Mouse (Mus musculus): ENCODE measurements at regions not wholly inside any gene's neighbourhood (a gene's known extent, or its start where the extent isn't known, plus 50 kb on each side); places are given as distances from the start of the nearest gene placed in this dataset.

DNA sequence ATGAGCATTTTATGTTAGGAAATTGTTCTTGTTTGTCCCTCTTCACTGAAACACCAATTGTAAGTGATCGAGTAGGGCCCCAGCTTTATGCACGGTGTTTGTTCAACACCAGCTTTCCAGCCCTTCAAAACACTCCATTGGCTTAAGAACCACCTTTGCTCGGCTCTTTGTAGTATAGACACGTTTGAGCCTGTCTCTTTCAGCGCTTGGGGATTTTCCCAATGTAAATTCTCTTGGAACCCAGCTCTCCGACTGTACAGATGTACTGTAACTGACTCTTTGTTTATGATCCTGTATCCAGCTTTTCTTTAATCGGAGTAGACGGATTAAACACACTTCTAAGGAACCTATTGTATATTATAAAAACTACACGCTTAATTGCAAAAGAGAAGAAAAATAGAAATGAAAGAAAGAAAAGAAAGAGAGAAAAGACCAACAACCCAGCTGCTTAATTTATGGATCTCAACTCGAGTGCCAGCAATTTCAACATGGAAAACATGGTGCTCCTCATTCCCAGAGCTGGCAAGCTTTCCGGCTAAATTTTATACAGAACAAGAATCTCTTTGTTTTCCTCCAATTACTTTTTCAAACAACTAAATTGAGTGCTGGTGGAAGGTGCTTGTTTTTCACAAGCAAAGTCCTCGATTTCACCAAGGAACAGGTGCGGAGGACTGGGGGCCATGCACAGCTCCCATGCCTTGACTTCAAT lies 430.4 kb downstream of the Adgrl2 start:
- Histone ChIP-seq H3K27ac (replicated peaks; ENCODE audit: low read depth, low read length) (no peak overlapping the region), H3K36me3 (ENCODE audit: control insufficient read depth, insufficient read depth, low read length) (no peaks in the 10 kb centered on the region), H3K4me2 (ENCODE audit: low read length) (no peak overlapping the region), H3K4me3 (replicated peaks; ENCODE audit: low read depth, low read length) (no peak overlapping the region), H3K9me3 (ENCODE audit: control insufficient read depth, low read length) (no peaks in the 10 kb centered on the region), H3K4me1 (ENCODE audit: control insufficient read depth, insufficient read depth, low read length) (no peaks in the 10 kb centered on the region), H3K9ac (replicated peaks; ENCODE audit: low read length) (no peak overlapping the region), H3K27me3 (ENCODE audit: control insufficient read depth, insufficient read depth, low read length) (no peaks in the 10 kb centered on the region)
- ATAC-seq (ENCODE audit: low FRiP score, low TSS enrichment) (no peak), DNase-seq (peak; percentile 35)
- 71% methylated on average over 13 of the region's 13 CpGs for WGBS

DNA sequence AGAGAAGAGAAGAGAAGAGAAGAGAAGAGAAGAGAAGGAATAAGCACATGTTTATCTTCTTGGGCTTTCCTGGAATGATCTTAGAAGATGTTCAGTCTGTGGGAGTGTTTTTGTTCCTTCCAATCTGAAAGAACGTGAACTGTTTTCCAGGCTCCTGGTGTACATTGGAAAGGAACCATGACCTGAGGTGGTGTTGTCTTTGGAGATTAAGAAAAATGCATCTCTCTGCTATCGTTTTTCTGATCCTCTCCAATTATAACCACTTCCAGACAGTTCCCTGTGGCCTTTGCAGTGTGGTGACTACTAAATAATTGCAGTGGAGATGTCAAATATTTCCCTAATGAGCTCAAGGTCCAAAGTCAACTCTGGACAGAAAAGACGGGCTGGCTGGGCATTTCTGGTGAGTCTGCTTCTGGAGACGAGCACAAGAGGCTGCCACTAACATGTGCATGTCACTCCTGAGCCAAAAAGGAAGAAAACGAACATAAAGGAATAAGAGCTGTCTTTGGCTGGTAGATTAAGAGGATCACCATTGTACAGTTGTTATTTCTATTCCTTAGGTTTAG lies 431.7 kb downstream of the Adgrl2 start:
- 60% methylated on average over 5 of the region's 5 CpGs for WGBS
- H3K27ac ChIP-seq (replicated peaks; ENCODE audit: low read depth, low read length), result no peak overlapping the region
- DNase-seq, result no peak

DNA sequence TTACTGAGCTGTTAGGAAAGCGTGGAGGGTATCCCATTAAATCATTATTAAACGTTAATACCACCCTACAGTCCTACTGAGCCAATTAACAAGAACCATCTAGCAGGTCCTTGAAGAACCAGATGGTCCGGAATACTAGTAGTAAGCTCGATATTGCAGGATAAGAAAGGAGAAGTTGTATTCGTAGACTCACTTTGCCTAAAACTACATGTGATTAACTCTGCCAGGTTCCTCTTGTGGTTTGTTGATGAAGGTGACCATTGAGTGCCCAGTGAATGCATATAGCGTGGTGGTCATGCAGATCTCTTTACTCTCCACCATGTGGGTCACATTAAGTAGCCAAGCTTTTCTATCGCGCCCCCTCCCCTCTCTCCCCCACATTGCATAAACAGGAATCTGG lies 435.0 kb downstream of the Adgrl2 start:
- DNase-seq (no peak), ATAC-seq (ENCODE audit: low FRiP score, low TSS enrichment) (no peak)
- Histone ChIP-seq H3K4me1 (ENCODE audit: control insufficient read depth, insufficient read depth, low read length) (no peaks in the 10 kb centered on the region), H3K27me3 (ENCODE audit: control insufficient read depth, insufficient read depth, low read length) (no peaks in the 10 kb centered on the region), H3K27ac (replicated peaks; ENCODE audit: low read depth, low read length) (no peak overlapping the region), H3K4me3 (replicated peaks; ENCODE audit: low read depth, low read length) (no peak overlapping the region), H3K36me3 (ENCODE audit: control insufficient read depth, insufficient read depth, low read length) (no peaks in the 10 kb centered on the region), H3K4me2 (ENCODE audit: low read length) (no peak overlapping the region), H3K9ac (replicated peaks; ENCODE audit: low read length) (no peak overlapping the region), H3K9me3 (ENCODE audit: control insufficient read depth, low read length) (no peaks in the 10 kb centered on the region)
- WGBS, result 93% methylated on average over 8 of the region's 8 CpGs

More for the DNA sequence above, 431.7 kb downstream of the Adgrl2 start:
- no peak overlapping the region for H3K4me3 ChIP-seq (replicated peaks; ENCODE audit: low read depth, low read length)
- H3K27me3 ChIP-seq (ENCODE audit: control insufficient read depth, insufficient read depth, low read length), result no peaks in the 10 kb centered on the region
- no peak overlapping the region for H3K4me2 ChIP-seq (ENCODE audit: low read length)
- H3K9me3 ChIP-seq (ENCODE audit: control insufficient read depth, low read length), result no peaks in the 10 kb centered on the region
- ATAC-seq (ENCODE audit: low FRiP score, low TSS enrichment), result no peak
- no peak overlapping the region for H3K9ac ChIP-seq (replicated peaks; ENCODE audit: low read length)
- H3K36me3 ChIP-seq (ENCODE audit: control insufficient read depth, insufficient read depth, low read length), result no peaks in the 10 kb centered on the region
- H3K4me1 ChIP-seq (ENCODE audit: control insufficient read depth, insufficient read depth, low read length), result no peaks in the 10 kb centered on the region

DNA sequence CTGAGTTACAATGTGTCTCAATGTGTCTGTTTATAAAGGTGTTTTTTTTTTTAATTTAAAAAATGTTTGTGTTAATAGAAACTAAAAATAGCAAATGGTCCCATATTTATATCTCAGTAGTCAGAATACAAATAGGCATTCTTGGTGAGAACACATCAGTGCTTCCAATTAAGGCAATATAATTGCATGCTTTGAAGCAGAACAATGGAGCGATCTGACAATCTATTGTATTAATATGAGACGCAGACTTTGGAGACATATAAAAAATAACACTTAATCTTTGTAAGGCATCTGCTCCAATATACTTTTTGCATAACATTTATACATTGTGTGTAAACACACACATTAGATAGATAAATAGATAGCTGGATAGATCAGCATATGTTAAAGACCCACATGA lies 439.6 kb downstream of the Adgrl2 start:
- Histone ChIP-seq H3K9ac (replicated peaks; ENCODE audit: low read length) (no peak overlapping the region), H3K36me3 (ENCODE audit: control insufficient read depth, insufficient read depth, low read length) (no peaks in the 10 kb centered on the region), H3K4me3 (replicated peaks; ENCODE audit: low read depth, low read length) (no peak overlapping the region), H3K9me3 (ENCODE audit: control insufficient read depth, low read length) (no peaks in the 10 kb centered on the region), H3K27ac (replicated peaks; ENCODE audit: low read depth, low read length) (no peak overlapping the region), H3K27me3 (ENCODE audit: control insufficient read depth, insufficient read depth, low read length) (no peaks in the 10 kb centered on the region), H3K4me2 (ENCODE audit: low read length) (no peak overlapping the region), H3K4me1 (ENCODE audit: control insufficient read depth, insufficient read depth, low read length) (no peaks in the 10 kb centered on the region)
- DNase-seq, result no peak
- 85% methylated on average over 2 of the region's 2 CpGs for WGBS
- no peak for ATAC-seq (ENCODE audit: low FRiP score, low TSS enrichment)

DNA sequence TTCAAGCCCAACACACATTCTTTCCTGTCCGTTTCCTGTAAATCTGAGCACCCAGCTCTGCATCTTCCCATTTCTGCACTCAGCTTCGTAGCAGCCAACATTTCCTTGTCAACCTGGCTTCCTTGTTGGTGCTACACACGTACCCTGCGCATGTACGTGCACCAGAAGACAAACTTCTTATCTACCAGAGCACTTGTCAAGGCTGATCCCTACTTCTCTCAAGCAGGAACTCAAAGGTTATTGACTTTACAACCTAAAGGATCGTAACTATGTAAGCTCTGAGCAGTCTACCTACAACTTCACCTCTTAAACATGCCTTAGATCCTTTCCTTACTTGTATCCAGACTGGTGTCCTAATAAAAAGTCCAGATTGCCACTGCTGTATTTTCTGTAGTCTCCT lies 445.4 kb downstream of the Adgrl2 start:
- Histone ChIP-seq H3K4me3 (replicated peaks; ENCODE audit: low read depth, low read length) (no peak overlapping the region), H3K27me3 (ENCODE audit: control insufficient read depth, insufficient read depth, low read length) (no peaks in the 10 kb centered on the region), H3K9ac (replicated peaks; ENCODE audit: low read length) (no peak overlapping the region), H3K4me2 (ENCODE audit: low read length) (no peak overlapping the region), H3K36me3 (ENCODE audit: control insufficient read depth, insufficient read depth, low read length) (no peaks in the 10 kb centered on the region), H3K27ac (replicated peaks; ENCODE audit: low read depth, low read length) (no peak overlapping the region), H3K9me3 (ENCODE audit: control insufficient read depth, low read length) (no peaks in the 10 kb centered on the region), H3K4me1 (ENCODE audit: control insufficient read depth, insufficient read depth, low read length) (no peaks in the 10 kb centered on the region)
- no peak for DNase-seq
- ATAC-seq (ENCODE audit: low FRiP score, low TSS enrichment), result no peak
- 94% methylated on average over 6 of the region's 6 CpGs for WGBS

DNA sequence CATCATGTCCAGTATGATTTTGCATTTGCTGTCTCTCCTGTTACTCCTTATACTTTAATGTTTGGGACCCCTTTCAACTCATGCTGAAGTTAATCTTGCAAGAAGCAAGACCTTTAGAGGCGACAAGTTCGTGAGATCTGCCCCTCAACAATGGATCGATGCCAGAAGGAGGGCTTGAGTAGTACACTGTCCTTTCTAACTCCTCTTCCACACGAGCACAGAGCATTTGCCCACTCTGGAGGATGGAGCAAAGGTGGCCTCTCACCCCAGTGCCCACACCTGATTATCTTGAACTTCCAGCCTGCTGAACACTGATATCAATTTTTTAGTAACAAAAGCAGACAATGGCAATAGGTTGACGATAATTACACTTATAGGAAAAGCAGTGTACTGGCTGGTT lies 448.1 kb downstream of the Adgrl2 start:
- H3K4me1 ChIP-seq (ENCODE audit: control insufficient read depth, insufficient read depth, low read length), result 0 out of 2 replicates have a peak, but pooled peaks cover 3% of the 10 kb centered on the region
- ATAC-seq (ENCODE audit: low FRiP score, low TSS enrichment), result no peak
- 88% methylated on average over 5 of the region's 5 CpGs for WGBS
- H3K9ac ChIP-seq (replicated peaks; ENCODE audit: low read length), result no peak overlapping the region
- no peak for DNase-seq
- no peak overlapping the region for H3K4me3 ChIP-seq (replicated peaks; ENCODE audit: low read depth, low read length)
- no peaks in the 10 kb centered on the region for H3K27me3 ChIP-seq (ENCODE audit: control insufficient read depth, insufficient read depth, low read length)
- no peaks in the 10 kb centered on the region for H3K36me3 ChIP-seq (ENCODE audit: control insufficient read depth, insufficient read depth, low read length)
- H3K4me2 ChIP-seq (ENCODE audit: low read length), result no peak overlapping the region
- H3K9me3 ChIP-seq (ENCODE audit: control insufficient read depth, low read length), result no peaks in the 10 kb centered on the region
- no peak overlapping the region for H3K27ac ChIP-seq (replicated peaks; ENCODE audit: low read depth, low read length)

DNA sequence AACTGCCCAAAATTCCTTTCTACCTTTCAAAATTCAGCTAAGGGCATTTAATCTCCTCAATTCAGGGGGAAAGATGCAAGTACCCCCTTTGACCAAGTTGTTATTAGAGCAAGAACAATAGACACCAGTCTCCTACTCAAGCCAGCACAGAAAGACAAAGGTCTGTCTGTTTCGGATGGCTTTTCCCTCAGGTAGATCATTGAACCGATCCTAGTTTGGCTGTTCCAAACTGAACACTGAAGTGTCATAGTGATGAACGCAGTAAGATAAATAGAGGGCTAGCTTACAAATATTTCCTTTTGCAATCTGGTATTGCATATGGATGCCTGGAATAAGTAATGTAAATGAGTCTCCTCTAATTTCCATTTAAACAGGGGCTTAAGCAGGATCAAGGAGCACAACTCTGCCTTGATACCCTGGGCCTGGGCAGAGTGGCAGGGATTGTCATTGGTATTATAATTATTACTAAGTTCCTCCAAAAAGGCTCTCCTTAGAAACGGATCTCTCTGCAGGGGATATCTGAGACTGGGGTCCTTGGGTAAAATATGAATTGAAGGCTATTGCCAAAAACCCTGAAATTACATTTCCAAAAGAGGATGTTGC lies 452.6 kb downstream of the Adgrl2 start:
- H3K4me3 ChIP-seq (replicated peaks; ENCODE audit: low read depth, low read length), result no peak overlapping the region
- ATAC-seq (ENCODE audit: low FRiP score, low TSS enrichment), result peak; percentile 40; the same call in 1 of the 2 replicates
- no peaks in the 10 kb centered on the region for H3K9me3 ChIP-seq (ENCODE audit: control insufficient read depth, low read length)
- 15% methylated on average over 4 of the region's 4 CpGs for WGBS
- no peaks in the 10 kb centered on the region for H3K27me3 ChIP-seq (ENCODE audit: control insufficient read depth, insufficient read depth, low read length)
- H3K36me3 ChIP-seq (ENCODE audit: control insufficient read depth, insufficient read depth, low read length), result no peaks in the 10 kb centered on the region
- peak; percentile 32 for DNase-seq
- no peak overlapping the region for H3K27ac ChIP-seq (replicated peaks; ENCODE audit: low read depth, low read length)
- no peak overlapping the region for H3K9ac ChIP-seq (replicated peaks; ENCODE audit: low read length)
- 0 out of 2 replicates have a peak, but pooled peaks cover 3% of the 10 kb centered on the region for H3K4me1 ChIP-seq (ENCODE audit: control insufficient read depth, insufficient read depth, low read length)
- H3K4me2 ChIP-seq (ENCODE audit: low read length), result no peak overlapping the region

DNA sequence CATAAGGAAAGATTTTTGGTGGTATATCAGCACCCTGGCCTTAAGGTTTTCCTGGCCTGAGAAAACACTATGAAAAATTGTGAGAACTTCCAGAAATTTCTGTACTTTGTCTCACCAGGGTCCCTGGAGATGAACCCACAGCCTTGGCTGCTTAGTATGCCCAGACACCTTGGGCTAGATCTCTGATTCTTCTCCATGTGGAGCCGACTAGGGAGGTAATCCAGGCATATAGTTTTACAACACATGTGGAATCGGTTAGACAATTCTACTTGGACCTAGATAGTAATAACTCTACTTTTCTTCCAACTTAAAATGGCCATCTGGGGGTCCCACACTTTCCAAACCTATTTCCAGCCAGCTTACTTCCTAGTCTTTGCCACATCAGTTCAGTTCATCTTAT lies 460.5 kb downstream of the Adgrl2 start:
- WGBS, result 96% methylated on average over 2 of the region's 2 CpGs
- Histone ChIP-seq H3K9ac (replicated peaks; ENCODE audit: low read length) (no peak overlapping the region), H3K9me3 (ENCODE audit: control insufficient read depth, low read length) (no peaks in the 10 kb centered on the region), H3K27me3 (ENCODE audit: control insufficient read depth, insufficient read depth, low read length) (no peaks in the 10 kb centered on the region), H3K4me2 (ENCODE audit: low read length) (no peak overlapping the region), H3K27ac (replicated peaks; ENCODE audit: low read depth, low read length) (no peak overlapping the region), H3K4me3 (replicated peaks; ENCODE audit: low read depth, low read length) (no peak overlapping the region), H3K4me1 (ENCODE audit: control insufficient read depth, insufficient read depth, low read length) (no peaks in the 10 kb centered on the region), H3K36me3 (ENCODE audit: control insufficient read depth, insufficient read depth, low read length) (no peaks in the 10 kb centered on the region)
- DNase-seq (no peak), ATAC-seq (ENCODE audit: low FRiP score, low TSS enrichment) (no peak)

DNA sequence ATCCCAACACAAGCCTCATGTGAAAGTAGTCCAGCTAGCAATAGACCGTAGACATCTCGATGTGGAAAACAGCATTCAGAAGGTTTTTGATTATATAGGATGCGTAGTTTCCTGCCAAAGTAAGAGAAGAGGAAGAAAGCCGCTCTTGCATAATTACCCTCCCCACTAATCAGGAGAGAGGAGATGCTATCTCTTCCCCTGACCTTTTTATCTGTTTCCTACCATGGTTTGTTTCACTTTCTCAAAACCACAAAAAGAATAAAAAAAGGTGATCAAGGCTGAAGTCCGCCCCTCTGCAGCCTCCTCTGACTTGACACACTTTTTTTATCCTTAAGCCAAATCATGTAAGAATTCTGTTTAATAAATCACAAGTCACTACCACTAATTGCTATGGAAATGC lies 480.0 kb downstream of the Adgrl2 start:
- H3K9ac ChIP-seq (replicated peaks; ENCODE audit: low read length), result no peak overlapping the region
- H3K27ac ChIP-seq (replicated peaks; ENCODE audit: low read depth, low read length), result no peak overlapping the region
- ATAC-seq (ENCODE audit: low FRiP score, low TSS enrichment), result no peak
- DNase-seq, result no peak
- H3K4me1 ChIP-seq (ENCODE audit: control insufficient read depth, insufficient read depth, low read length), result no peaks in the 10 kb centered on the region
- H3K4me2 ChIP-seq (ENCODE audit: low read length), result no peak overlapping the region
- no peaks in the 10 kb centered on the region for H3K9me3 ChIP-seq (ENCODE audit: control insufficient read depth, low read length)
- no peak overlapping the region for H3K4me3 ChIP-seq (replicated peaks; ENCODE audit: low read depth, low read length)
- WGBS, result 91% methylated on average over 5 of the region's 5 CpGs
- H3K27me3 ChIP-seq (ENCODE audit: control insufficient read depth, insufficient read depth, low read length), result no peaks in the 10 kb centered on the region
- no peaks in the 10 kb centered on the region for H3K36me3 ChIP-seq (ENCODE audit: control insufficient read depth, insufficient read depth, low read length)
